Mouse (Mus musculus) adipose tissue, adult 10 weeks (tissue): Measurements from ENCODE around the gene Alk. TPM values are rescaled to one million over a fixed set of nuclear protein-coding genes. Genes with fewer than 3 reads are reported as not detected.

Source experiments
- polyA plus RNA-seq: library from polyadenylated mRNA; stranded (reverse); fragments of 350-450 nt; fragmentation: Illumina TruSeq; extraction: RNeasy Lipid Tissue Mini Kit (QIAGEN cat#74804); gene quantifications from one replicate; pipeline ENCODE4 v1.2.3, GENCODE M21; 2014; ENCODE audit warnings: low read depth, low replicate concordance

The Alk gene
- polyA plus RNA-seq, result not detected

DNA sequence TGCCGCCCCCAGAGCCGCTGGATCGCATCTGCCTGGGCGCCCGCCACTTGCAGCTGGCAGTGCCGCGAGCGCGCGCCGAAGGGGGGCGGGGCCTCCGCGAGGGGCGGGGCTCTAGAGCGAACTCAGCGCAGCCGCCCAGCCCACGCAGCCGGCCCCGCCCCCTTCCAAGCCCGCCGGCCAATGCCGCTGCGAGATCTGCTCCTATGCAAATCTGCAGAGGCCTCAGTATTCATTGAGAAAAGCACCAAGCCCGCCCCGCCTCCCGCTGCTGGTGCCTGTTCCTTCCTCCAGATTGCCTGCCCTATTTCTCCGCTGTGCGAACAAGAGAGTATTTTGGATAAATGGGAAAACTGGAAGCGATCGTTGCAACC, at the start of gene Alk:
Alk (minus strand) TSS at position 18 of the 371 bp plus-strand sequence.

Other genes with a start within 250 kb of the Alk start
- gene Ypel5, start 231.8 kb upstream of the Alk start, polyA plus RNA-seq, result 65.0 TPM